Mouse (Mus musculus): Measurements from ENCODE around the gene Arhgef17.

Arhgef17 gene

GRCm38 (mm10) chr7:100941169-100941568 is 9.3 kb upstream of the Arhgef17 start:
- peak in 1 of 2 experiments; percentile 33 for DNase-seq

- no peak for DNase-seq
Observed at GRCm38 (mm10) chr7:100938106-100938505, 6.2 kb upstream of the Arhgef17 start.

GRCm38 (mm10) chr7:100937481-100937880 is 5.6 kb upstream of the Arhgef17 start:
- DNase-seq, result no peak

GRCm38 (mm10) chr7:100933520-100933919 is 1.6 kb upstream of the Arhgef17 start:
- DNase-seq, result no peak

GRCm38 (mm10) chr7:100932481-100933007 is 637 bp upstream of the Arhgef17 start:
- DNase-seq, result peak; percentile 96 to 97

- DNase-seq, result peak; percentile 60 to 76
Observed at GRCm38 (mm10) chr7:100931316-100931925, 486 bp downstream of the Arhgef17 start.

GRCm38 (mm10) chr7:100930619-100931315 is 1.1 kb downstream of the Arhgef17 start:
- peak; percentile 88 to 93 for DNase-seq

- peak in 1 of 2 experiments; percentile 63 for DNase-seq
Observed at GRCm38 (mm10) chr7:100929639-100930303, 2.1 kb downstream of the Arhgef17 start.

GRCm38 (mm10) chr7:100928456-100928855 is 3.5 kb downstream of the Arhgef17 start:
- no peak for DNase-seq

GRCm38 (mm10) chr7:100927287-100928000 is 4.5 kb downstream of the Arhgef17 start:
- peak in 1 of 2 experiments; percentile 55 for DNase-seq

- DNase-seq, result peak; percentile 52 to 65
Observed at GRCm38 (mm10) chr7:100926311-100926923, 5.5 kb downstream of the Arhgef17 start.

GRCm38 (mm10) chr7:100924674-100925445 is 7.0 kb downstream of the Arhgef17 start:
- DNase-seq, result peak in 1 of 2 experiments; percentile 59

GRCm38 (mm10) chr7:100924200-100924599 is 7.7 kb downstream of the Arhgef17 start:
- DNase-seq, result no peak

- DNase-seq, result no peak
Observed at GRCm38 (mm10) chr7:100922907-100923306, 9.0 kb downstream of the Arhgef17 start.

GRCm38 (mm10) chr7:100921289-100921688 is 10.6 kb downstream of the Arhgef17 start:
- DNase-seq, result no peak

GRCm38 (mm10) chr7:100919809-100920107 is 12.1 kb downstream of the Arhgef17 start:
- peak; percentile 72 to 83 for DNase-seq

GRCm38 (mm10) chr7:100919006-100919808 is 12.7 kb downstream of the Arhgef17 start:
- DNase-seq, result no peak

GRCm38 (mm10) chr7:100918176-100918575 is 13.7 kb downstream of the Arhgef17 start:
- DNase-seq, result peak; percentile 73 to 81

- peak in 1 of 2 experiments; percentile 44 for DNase-seq
Observed at GRCm38 (mm10) chr7:100917751-100918150, 14.2 kb downstream of the Arhgef17 start.

- no peak for DNase-seq
Observed at GRCm38 (mm10) chr7:100916526-100916925, 15.4 kb downstream of the Arhgef17 start.

- DNase-seq, result no peak
Observed at GRCm38 (mm10) chr7:100915204-100915603, 16.7 kb downstream of the Arhgef17 start.
